Mouse (Mus musculus): ENCODE data around the gene Cdc42se2. TPM values are rescaled to one million over a fixed set of nuclear protein-coding genes. Genes with fewer than 3 reads are reported as not detected.

Gene Cdc42se2
- total RNA-seq (2017), result 94.8 and 117 TPM in 2 replicates

DNA sequence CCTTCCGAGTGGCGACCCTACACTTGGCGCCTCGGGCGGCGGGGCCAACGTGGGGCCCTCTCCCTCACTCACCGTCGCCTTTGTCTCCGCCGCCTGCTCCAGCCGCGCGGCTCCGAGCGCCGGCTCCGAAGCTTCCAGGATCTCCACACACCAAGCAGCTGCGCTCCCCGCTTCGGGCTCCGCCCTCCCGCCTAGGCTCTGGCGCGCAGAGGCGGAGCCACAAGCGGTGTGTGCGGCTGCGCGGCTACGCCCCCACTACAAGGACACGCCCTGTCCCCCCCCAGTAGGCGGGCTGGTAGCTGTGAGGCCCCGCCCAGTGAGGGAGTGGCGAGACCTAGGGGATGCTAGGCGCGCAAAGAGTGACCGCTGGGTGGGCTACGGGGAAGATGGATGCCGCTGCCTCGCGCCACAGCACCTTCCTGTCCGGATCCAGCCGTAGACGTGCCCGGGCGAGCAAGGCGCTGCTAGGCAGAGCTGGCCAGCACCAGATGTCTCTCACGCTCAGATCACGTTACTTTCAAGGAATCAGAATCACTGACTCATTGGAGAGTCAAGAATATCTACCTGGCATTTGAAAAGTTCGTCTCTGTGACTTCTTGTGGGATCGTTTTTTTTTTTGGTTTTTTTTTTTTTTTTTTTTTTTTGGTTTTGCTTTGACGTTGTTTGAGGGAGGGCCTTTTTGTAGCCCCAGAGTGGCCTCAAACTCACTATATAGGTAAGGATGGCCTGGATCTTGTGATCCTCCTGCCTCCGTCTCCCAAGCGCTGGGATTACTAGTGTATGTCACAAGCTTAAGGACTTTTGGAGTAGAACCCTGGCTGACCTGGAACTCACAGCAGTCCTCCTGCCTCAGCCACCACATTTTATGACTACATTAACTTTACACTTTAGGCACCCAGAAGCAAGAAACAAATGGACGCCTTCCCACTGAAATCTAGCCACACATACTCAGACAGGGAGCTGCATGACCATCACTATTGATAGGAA, at the start of gene Cdc42se2:
Gene Cdc42se2, minus strand, starts transcription at position 188 of the 987 bp plus-strand sequence.
- peak; percentile 97 to 98 for ATAC-seq (replicated peaks in 1 of 2; ENCODE audit: insufficient read depth in 1 of 2, low FRiP score in 2 of 2, low TSS enrichment in 1 of 2, low read depth in 1 of 2, poor library complexity in 2 of 2, severe bottlenecking in 2 of 2)

DNA sequence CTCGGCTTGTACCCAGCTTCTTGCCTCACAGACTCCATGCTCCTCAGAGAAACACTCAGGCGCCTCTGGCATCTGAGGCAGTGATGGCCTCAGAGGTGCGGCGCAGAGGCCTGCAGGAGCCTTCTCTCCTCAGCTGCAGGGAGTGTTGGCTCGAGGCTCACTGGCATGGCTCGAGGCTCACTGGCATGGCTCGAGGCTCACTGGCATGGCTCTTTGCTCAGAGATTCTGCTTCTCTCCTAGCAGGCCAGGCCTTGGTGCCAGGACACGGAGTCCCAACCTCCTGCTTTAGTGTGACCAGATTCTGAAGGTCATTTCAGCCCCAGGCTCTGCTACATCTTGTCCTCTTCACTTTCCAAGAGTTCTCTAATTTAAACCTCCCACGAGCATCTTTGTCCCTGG, 48.6 kb upstream of the Cdc42se2 start:
- ATAC-seq (replicated peaks in 1 of 2; ENCODE audit: insufficient read depth in 1 of 2, low FRiP score in 2 of 2, low TSS enrichment in 1 of 2, low read depth in 1 of 2, poor library complexity in 2 of 2, severe bottlenecking in 2 of 2), result no peak

DNA sequence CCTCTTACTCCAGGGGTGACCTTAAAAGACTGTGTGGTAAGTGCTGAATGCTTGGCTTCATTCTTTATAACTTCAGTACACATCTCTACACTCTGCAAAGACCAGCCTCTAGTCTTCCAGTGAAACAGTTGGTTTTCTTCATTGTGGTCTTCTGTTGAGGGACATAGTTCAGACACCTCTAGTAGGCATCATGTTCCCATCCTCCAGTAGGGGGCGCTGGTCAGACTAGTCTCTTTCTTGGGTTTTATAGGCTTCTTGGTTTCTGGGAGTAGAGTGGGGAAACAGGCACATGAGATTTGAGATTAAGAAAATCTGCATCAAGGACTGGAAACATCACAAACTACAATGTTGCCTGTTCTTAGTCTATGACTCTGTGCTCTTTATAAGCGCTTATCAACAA, 47.1 kb upstream of the Cdc42se2 start:
- ATAC-seq (replicated peaks in 1 of 2; ENCODE audit: insufficient read depth in 1 of 2, low FRiP score in 2 of 2, low TSS enrichment in 1 of 2, low read depth in 1 of 2, poor library complexity in 2 of 2, severe bottlenecking in 2 of 2), result no peak

DNA sequence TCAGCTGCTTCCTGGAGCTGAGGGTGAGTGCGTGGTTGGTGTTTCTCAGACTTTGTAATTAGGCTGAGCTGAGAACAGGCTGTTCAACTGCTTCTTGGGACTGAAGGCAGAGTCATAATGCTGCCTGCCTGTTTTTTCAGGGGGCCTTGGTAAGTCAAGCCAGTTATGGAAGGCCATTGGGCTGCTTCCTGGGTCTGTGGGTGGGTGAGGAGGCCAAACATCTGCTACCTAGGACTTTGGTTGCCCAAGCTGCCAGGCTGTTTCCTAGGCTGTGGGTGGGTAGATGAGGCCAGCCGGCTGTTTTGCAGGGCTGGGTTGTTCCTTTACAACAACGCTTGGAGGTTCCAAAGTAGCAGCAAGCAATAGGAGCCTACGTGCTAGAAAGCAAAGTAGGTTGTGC, 46.4 kb upstream of the Cdc42se2 start:
- ATAC-seq (replicated peaks in 1 of 2; ENCODE audit: insufficient read depth in 1 of 2, low FRiP score in 2 of 2, low TSS enrichment in 1 of 2, low read depth in 1 of 2, poor library complexity in 2 of 2, severe bottlenecking in 2 of 2), result peak; percentile 29 to 49; a peak in 2 of 4 replicates

DNA sequence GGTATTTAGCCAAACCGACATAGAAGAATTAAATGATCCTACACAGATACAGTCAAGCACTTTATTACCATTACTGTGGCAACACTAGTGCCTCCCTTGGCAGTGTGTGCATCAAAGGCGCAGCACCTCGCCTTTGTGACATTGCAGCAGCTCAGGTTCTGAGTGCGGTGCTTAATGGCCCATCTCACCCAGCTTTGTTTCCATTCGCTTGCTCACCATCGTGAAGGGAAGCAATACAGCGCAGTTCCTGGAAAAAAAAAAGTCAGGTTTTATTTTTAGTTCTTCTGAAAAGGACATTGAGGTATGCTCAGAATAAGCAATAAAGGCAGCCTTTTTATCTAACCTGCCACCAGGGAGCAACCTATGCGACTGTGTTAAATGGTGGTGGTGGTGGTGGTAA, 39.3 kb upstream of the Cdc42se2 start:
- no peak for ATAC-seq (replicated peaks in 1 of 2; ENCODE audit: insufficient read depth in 1 of 2, low FRiP score in 2 of 2, low TSS enrichment in 1 of 2, low read depth in 1 of 2, poor library complexity in 2 of 2, severe bottlenecking in 2 of 2)

DNA sequence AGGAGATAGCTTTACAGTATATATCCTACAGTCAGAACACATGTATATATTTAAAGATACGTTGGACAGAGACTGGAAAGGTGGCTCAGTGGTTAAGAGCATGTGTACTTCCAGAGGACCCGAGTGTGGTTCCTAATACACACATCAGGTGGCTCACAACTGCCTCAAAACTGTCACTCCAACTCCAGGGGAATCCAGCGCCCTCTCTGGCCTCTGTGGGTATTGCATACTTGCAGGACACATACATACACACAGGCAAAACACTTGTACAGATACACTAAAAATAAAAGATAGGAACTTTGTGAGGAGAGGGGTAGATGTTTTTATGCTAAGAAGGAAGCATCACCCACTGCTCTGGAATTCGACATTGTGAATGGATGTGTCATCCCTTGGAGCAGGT, 38.3 kb upstream of the Cdc42se2 start:
- ATAC-seq (replicated peaks in 1 of 2; ENCODE audit: insufficient read depth in 1 of 2, low FRiP score in 2 of 2, low TSS enrichment in 1 of 2, low read depth in 1 of 2, poor library complexity in 2 of 2, severe bottlenecking in 2 of 2), result no peak

DNA sequence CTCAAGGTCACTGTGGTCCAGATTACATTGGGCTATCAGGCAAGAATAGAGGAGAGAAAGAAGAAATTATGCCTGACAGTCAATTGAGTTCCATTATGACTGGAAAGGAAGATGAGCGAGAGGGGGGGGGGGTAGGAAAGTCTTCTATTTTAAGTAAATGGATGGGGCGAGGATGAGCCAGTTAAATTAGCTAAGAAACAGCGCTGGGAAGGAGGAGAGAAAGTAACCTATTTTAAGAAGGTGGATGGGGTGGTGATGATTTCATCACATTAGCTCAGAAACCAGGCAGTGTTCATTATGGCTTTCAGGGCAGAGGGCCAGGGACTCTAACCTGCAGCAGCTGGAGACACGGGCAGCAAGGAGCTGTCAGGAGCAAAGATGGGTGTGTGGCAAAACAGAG, 36.0 kb upstream of the Cdc42se2 start:
- ATAC-seq (replicated peaks in 1 of 2; ENCODE audit: insufficient read depth in 1 of 2, low FRiP score in 2 of 2, low TSS enrichment in 1 of 2, low read depth in 1 of 2, poor library complexity in 2 of 2, severe bottlenecking in 2 of 2), result no peak

DNA sequence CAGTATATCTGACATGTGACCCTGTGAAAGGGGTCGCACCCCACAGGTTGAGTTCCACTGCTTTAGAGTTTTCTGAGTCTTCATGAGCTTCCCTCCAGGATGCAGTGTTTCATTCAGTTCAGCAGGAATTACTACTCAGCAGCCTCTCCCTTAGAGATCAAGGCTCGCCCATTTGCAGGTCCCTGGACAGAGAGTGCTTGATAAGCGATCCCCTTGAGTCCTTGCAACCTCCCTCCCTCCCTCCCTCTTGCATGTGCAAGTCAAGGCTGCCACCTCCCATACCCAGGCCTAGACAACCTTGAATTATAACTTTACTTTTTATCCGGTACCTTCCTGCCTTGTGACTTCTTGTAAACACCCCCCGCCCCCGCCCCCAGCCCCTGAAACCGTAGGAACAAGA, 32.0 kb upstream of the Cdc42se2 start:
- no peak for ATAC-seq (replicated peaks in 1 of 2; ENCODE audit: insufficient read depth in 1 of 2, low FRiP score in 2 of 2, low TSS enrichment in 1 of 2, low read depth in 1 of 2, poor library complexity in 2 of 2, severe bottlenecking in 2 of 2)

DNA sequence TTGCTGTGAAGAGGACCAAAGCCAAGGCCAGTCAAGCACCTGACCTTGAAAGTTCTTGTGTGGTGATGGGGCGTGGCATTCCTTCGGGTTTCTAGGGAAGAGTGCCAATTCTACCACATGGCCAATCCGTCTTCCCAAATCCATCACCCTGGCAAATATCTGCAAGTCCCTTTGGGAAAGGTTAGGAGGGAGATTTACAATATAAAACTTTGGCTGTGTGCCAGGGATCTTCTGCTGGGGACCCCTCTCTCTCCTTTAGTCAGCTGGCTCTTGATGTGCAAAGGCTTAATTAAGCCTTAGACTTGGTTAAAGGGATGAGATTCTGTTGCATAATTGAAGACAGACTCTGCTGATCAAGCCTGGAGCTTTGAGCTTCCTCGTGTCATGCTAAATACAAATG, 30.0 kb upstream of the Cdc42se2 start:
- ATAC-seq (replicated peaks in 1 of 2; ENCODE audit: insufficient read depth in 1 of 2, low FRiP score in 2 of 2, low TSS enrichment in 1 of 2, low read depth in 1 of 2, poor library complexity in 2 of 2, severe bottlenecking in 2 of 2), result no peak

DNA sequence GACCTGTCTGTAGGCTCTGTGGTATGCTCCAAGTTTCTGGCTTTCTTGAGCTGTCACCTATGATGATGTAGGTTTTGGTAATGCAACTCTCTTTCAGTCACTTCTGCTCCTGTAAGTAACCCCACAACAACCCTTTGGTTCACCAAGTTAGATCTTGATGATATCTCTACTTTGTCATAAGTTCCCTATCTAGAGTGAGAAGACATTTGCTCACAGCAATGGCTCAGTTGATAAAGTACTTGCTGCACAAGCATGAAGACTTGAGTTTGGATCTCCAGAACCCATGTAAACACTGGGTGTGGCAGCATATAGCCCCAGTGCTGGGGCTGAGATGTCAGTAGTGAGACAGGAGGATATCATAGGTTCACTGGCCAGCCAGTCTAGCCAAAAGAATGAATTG, 28.2 kb upstream of the Cdc42se2 start:
- no peak for ATAC-seq (replicated peaks in 1 of 2; ENCODE audit: insufficient read depth in 1 of 2, low FRiP score in 2 of 2, low TSS enrichment in 1 of 2, low read depth in 1 of 2, poor library complexity in 2 of 2, severe bottlenecking in 2 of 2)

DNA sequence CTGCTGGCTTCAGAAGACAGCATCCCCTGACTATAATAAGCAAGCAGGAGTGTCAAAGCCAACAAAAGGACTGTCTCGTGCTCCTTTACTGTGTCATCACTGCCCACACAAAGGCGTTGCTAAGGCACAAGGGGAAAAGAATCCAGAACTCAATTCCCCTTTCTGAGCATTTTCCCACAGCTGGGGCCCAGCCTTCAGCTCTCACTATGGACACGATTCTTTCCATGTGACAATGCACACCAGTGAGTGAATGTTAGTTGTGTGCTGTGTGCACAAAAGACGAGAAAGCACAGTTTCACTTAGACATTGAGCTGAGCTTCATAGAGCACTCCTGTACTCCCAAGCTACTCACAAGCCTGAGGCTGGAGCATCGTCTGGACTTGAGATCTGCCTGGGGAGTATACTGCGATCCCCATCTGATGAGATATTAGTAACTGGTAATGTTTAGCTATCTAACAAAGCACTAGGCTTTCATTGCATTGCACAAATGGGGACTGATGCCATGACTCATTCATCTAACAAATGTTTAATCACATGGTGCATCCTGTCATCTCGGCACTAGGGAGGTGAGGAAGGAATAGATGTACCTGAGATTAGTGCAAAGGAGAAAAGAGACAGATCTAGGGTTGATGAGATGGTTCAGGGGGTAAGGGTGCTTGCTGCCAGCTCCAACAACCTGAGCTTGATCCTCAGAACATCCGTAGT, 25.5 kb upstream of the Cdc42se2 start:
- no peak for ATAC-seq (replicated peaks in 1 of 2; ENCODE audit: insufficient read depth in 1 of 2, low FRiP score in 2 of 2, low TSS enrichment in 1 of 2, low read depth in 1 of 2, poor library complexity in 2 of 2, severe bottlenecking in 2 of 2)

DNA sequence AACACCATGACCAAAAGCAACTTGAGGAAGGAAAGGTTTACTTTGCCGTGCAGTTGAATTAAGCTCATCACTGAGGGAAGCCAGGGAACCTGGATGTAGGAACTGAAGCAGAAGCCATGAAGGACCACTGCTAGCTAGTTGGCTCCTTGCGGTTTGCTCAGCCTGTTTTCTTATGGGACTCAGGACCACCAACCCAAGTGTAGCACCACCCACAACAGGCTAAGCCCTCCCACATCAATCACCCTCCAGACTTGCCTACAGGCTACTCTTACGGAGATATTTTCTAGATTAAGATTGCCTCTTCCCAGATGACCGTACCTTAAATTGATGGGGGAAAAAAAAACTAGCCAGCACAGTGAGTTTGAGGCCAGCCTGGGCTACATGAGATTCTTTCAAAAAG, 24.8 kb upstream of the Cdc42se2 start:
- ATAC-seq (replicated peaks in 1 of 2; ENCODE audit: insufficient read depth in 1 of 2, low FRiP score in 2 of 2, low TSS enrichment in 1 of 2, low read depth in 1 of 2, poor library complexity in 2 of 2, severe bottlenecking in 2 of 2), result no peak

DNA sequence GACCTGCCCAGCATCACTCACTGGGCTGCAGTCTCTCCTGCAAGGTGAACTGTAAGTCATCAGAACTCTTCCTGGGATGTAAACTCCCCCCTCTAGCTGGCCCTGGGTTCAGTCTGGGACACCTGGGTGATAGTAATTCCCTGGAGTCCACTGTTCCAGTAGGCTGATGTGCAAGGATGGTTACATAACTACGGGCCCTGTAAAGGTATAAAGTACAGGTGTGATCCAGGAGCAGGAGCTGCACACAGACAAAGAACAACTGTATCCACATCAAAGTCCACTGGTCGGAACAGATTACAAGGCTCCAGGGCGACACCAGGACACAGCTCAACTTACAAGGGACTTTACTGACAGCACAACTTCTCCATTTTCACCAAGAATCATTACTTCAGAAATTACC, 23.6 kb upstream of the Cdc42se2 start:
- ATAC-seq (replicated peaks in 1 of 2; ENCODE audit: insufficient read depth in 1 of 2, low FRiP score in 2 of 2, low TSS enrichment in 1 of 2, low read depth in 1 of 2, poor library complexity in 2 of 2, severe bottlenecking in 2 of 2), result no peak

DNA sequence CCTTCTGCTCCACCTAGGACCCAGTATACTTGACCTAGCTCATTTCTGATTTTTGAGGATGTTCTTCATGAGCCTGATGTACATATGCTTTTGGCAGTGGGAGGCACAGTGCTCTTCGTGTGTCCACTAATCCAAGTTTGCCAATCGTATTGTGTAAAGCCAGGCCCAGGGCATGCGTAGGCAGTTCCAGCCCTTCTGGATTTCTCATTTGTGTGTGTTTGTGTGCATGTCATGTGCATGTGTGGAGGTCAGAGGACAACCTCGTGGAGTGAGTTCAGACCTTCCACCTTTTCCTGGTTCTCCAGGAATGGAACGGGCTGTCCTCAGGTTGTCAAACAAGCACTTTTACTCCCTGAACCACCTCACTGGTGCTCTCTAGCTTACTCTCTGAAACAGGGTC, 22.1 kb upstream of the Cdc42se2 start:
- ATAC-seq (replicated peaks in 1 of 2; ENCODE audit: insufficient read depth in 1 of 2, low FRiP score in 2 of 2, low TSS enrichment in 1 of 2, low read depth in 1 of 2, poor library complexity in 2 of 2, severe bottlenecking in 2 of 2), result no peak

DNA sequence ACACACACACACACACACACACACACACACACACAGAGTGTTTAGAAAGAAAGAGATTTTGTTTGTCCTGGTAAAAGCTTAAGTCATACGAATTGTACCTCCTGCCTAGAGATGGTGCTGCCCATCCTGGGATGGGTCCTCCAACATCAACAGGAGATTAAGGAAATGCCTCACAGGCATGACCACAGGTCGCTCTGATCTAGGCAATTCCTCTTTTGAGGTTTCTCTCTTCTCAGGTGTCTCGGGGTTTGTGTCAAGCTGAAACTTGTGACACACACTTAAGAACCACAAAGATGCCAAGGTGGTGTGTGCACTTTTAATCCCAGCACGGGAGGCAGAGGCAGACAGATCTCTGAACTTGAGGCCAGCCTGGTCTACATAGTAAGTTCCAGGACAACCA, 20.7 kb upstream of the Cdc42se2 start:
- ATAC-seq (replicated peaks in 1 of 2; ENCODE audit: insufficient read depth in 1 of 2, low FRiP score in 2 of 2, low TSS enrichment in 1 of 2, low read depth in 1 of 2, poor library complexity in 2 of 2, severe bottlenecking in 2 of 2), result peak; percentile 59 to 63

DNA sequence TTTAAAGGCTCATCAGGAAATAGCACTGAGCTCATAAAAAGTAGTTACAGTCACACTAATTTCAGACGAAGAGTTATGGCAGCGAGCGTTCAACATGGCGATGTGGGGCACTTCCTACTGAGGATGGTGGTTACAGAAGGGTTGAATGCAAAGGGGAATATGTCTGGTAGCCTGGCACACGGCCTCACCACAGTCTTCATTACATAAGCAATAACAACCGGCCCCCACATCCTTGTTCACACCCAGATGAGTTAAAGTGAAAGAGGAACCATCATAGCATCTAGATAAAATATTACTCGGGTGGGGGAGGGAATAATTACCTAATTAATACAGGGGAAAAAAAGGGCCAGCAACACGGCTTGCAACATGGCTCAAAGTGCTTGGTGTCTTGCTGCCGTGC, 20.2 kb upstream of the Cdc42se2 start:
- ATAC-seq (replicated peaks in 1 of 2; ENCODE audit: insufficient read depth in 1 of 2, low FRiP score in 2 of 2, low TSS enrichment in 1 of 2, low read depth in 1 of 2, poor library complexity in 2 of 2, severe bottlenecking in 2 of 2), result peak; percentile 88 to 98

DNA sequence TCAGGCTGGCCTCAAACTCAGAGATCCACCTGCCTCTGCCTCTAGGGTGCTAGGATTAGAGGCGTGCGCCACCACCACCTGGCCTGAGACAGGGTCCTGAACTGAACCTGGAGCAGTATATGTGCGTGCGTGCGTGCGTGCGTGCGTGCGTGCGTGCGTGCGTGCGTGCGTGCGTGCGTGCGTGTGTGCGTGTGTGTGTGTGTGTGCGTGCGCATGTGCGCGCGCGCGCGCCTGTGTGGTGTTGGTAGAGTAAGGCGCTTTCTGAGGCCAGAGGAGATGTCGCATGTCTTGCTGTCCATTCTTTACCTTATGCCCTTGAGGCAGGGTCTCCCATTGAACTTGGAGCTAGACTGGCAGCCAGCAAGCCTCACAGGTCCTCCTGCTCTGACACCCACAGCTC, 19.4 kb upstream of the Cdc42se2 start:
- ATAC-seq (replicated peaks in 1 of 2; ENCODE audit: insufficient read depth in 1 of 2, low FRiP score in 2 of 2, low TSS enrichment in 1 of 2, low read depth in 1 of 2, poor library complexity in 2 of 2, severe bottlenecking in 2 of 2), result no peak

DNA sequence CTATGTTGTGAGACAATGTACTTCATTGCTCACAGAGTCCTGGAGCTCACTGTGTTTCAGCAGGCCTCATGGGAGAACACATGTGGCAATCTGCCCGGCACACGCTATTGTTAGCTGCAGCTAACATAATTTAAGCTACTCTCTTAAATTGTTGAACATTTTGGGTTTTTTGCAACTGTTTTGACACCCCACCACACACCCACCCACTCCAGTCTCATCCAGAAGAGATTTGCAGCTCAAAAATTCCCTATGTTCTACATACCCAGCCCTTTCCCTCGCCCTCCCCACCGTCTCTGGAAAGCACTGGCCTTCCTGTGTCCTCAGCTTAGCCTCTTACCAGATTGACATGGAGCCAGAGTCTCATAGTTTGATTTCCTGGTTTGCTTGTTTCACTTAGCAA, 17.7 kb upstream of the Cdc42se2 start:
- ATAC-seq (replicated peaks in 1 of 2; ENCODE audit: insufficient read depth in 1 of 2, low FRiP score in 2 of 2, low TSS enrichment in 1 of 2, low read depth in 1 of 2, poor library complexity in 2 of 2, severe bottlenecking in 2 of 2), result no peak
